Mouse (Mus musculus) layer of hippocampus, adult 18-20 months (tissue): ENCODE data around the gene Smarcc1. TPM values are rescaled to one million over a fixed set of nuclear protein-coding genes. Genes with fewer than 3 reads are reported as not detected.

ENCODE experiments used
- DNase-seq, 2 experiments: peaks; one replicate each; pipeline ENCODE4 v3.0.0; 2022; ENCODE audit warnings: low spot score in 2 of 2
- total RNA-seq, 2 experiments: library from RNA; stranded (reverse); gene quantifications; 2 replicates each; pipeline ENCODE4 v1.2.3; 2021

The Smarcc1 gene
- total RNA-seq, 2 experiments from 2014 or later = 53.7 to 58.6 TPM

GRCm38 (mm10) chr9:110229566-110230248 is 112.2 kb downstream of the Smarcc1 start:
- no peak for DNase-seq

GRCm38 (mm10) chr9:110230395-110231071 is 113.0 kb downstream of the Smarcc1 start:
- DNase-seq = no peak

- DNase-seq = no peak
Observed at GRCm38 (mm10) chr9:110234962-110235361, 117.5 kb downstream of the Smarcc1 start.

- no peak for DNase-seq
Observed at GRCm38 (mm10) chr9:110243221-110243833, 125.8 kb downstream of the Smarcc1 start, which contains the start of gene Cspg5. Cspg5 (plus strand) TSS chr9:110243783.

- DNase-seq = no peak
Observed at GRCm38 (mm10) chr9:110244567-110244888, 127.0 kb downstream of the Smarcc1 start.

- DNase-seq = peak; percentile 76 to 80
Observed at GRCm38 (mm10) chr9:110244889-110245589, 127.5 kb downstream of the Smarcc1 start.

- peak; percentile 46 to 53 for DNase-seq
Observed at GRCm38 (mm10) chr9:110245590-110246320, 128.2 kb downstream of the Smarcc1 start.

- peak in 1 of 2 experiments; percentile 20 for DNase-seq
Observed at GRCm38 (mm10) chr9:110246321-110246640, 128.8 kb downstream of the Smarcc1 start.

- DNase-seq = no peak
Observed at GRCm38 (mm10) chr9:110247049-110247448, 129.5 kb downstream of the Smarcc1 start.

GRCm38 (mm10) chr9:110248861-110249260 is 131.4 kb downstream of the Smarcc1 start:
- DNase-seq = no peak

GRCm38 (mm10) chr9:110249823-110250543 is 132.5 kb downstream of the Smarcc1 start:
- peak; percentile 53 to 60 for DNase-seq

- no peak for DNase-seq
Observed at GRCm38 (mm10) chr9:110250776-110251175, 133.3 kb downstream of the Smarcc1 start.

GRCm38 (mm10) chr9:110255407-110256019 is 138.0 kb downstream of the Smarcc1 start:
- peak; percentile 43 to 50 for DNase-seq

- DNase-seq = no peak
Observed at GRCm38 (mm10) chr9:110258646-110259045, 141.1 kb downstream of the Smarcc1 start.

GRCm38 (mm10) chr9:110259118-110259517 is 141.6 kb downstream of the Smarcc1 start:
- DNase-seq = no peak

GRCm38 (mm10) chr9:110263181-110263580 is 145.7 kb downstream of the Smarcc1 start:
- no peak for DNase-seq

- no peak for DNase-seq
Observed at GRCm38 (mm10) chr9:110264991-110265390, 147.5 kb downstream of the Smarcc1 start.

GRCm38 (mm10) chr9:110268416-110268815 is 150.9 kb downstream of the Smarcc1 start:
- DNase-seq = no peak

- DNase-seq = no peak
Observed at GRCm38 (mm10) chr9:110272330-110272729, 154.8 kb downstream of the Smarcc1 start.

- no peak for DNase-seq
Observed at GRCm38 (mm10) chr9:110273507-110273906, 156.0 kb downstream of the Smarcc1 start.
